Mouse (Mus musculus) right cerebral cortex, adult 2 months (tissue): ENCODE results near the gene Knstrn.

Experiments used
- DNase-seq, 2 experiments: peaks; one replicate each; pipeline ENCODE4 v3.0.0; 2021 to 2022; ENCODE audit warnings: low spot score in 2 of 2

Knstrn gene

GRCm38 (mm10) chr2:118899981-118900825 lies 86.4 kb downstream of the Knstrn start, which contains the start of gene Bahd1:
Bahd1 (plus strand) TSS chr2:118900377.
- peak; percentile 40 to 48 for DNase-seq

- no peak for DNase-seq
Measured at GRCm38 (mm10) chr2:118900826-118901140, 87.0 kb downstream of the Knstrn start.

- DNase-seq = peak; percentile 95 to 97
Measured at GRCm38 (mm10) chr2:118901175-118902031, 87.6 kb downstream of the Knstrn start.

GRCm38 (mm10) chr2:118902051-118903025 lies 88.5 kb downstream of the Knstrn start:
- peak in 1 of 2 experiments; percentile 20 for DNase-seq

- no peak for DNase-seq
Measured at GRCm38 (mm10) chr2:118903333-118903741, 89.5 kb downstream of the Knstrn start.
